Mouse (Mus musculus) adrenal gland, adult (tissue): ENCODE measurements around the gene Gmpr2.
A peak's percentile ranks its signal among the peaks of the same experiment; 100 is the strongest.

Experiments used
- DNase-seq, 2 experiments: peaks; one replicate each; pipeline ENCODE4 v3.0.0; 2022 to 2023; ENCODE audit warnings: low spot score in 1 of 2; ENCODE audit not compliant: inconsistent age in 2 of 2

The Gmpr2 gene

GRCm38 (mm10) chr14:55723433-55723832 lies 51.7 kb downstream of the Gmpr2 start:
- no peak for DNase-seq

GRCm38 (mm10) chr14:55724411-55724871 lies 52.7 kb downstream of the Gmpr2 start:
- DNase-seq, result peak; percentile 51 to 91

GRCm38 (mm10) chr14:55726261-55726660 lies 54.5 kb downstream of the Gmpr2 start:
- DNase-seq, result no peak

GRCm38 (mm10) chr14:55727889-55728685 lies 56.3 kb downstream of the Gmpr2 start:
- no peak for DNase-seq
